Mouse (Mus musculus): ENCODE measurements around the gene Dennd5b.

- no peak for TF ChIP-seq POLR2A (IDR thresholded peaks at IDR 0.05; ENCODE audit: extremely low read depth, insufficient read depth, low read length)
- no peak for TF ChIP-seq CTCF (IDR thresholded peaks at IDR 0.05; ENCODE audit: low read depth, low read length)
Observed at GRCm38 (mm10) chr6:149094555-149094954, 6.9 kb downstream of the Dennd5b start.
